Mouse (Mus musculus) limb, embryonic 12.5 days (tissue): ENCODE measurements around the gene E2f2. TPM values are rescaled to one million over a fixed set of nuclear protein-coding genes. Genes with fewer than 3 reads are reported as not detected.

Source experiments
- ATAC-seq: fragments of 200-750 bp; cut with Nextera tagmentation; 2 replicates; pipeline ENCODE4 v1.8.0; 2017; ENCODE audit warnings: low read depth, moderate TSS enrichment; ENCODE audit not compliant: insufficient number of reproducible peaks, insufficient read depth, low FRiP score, low TSS enrichment
- H3K27ac ChIP-seq: fragments of 300-500 bp; sonication (generic); 2 replicates; pipeline ENCODE4 v1.5.1; 2016; ENCODE audit warnings: mild to moderate bottlenecking, moderate library complexity
- H3K27me3 ChIP-seq: fragments of 300-500 bp; sonication (generic); 2 replicates; pipeline ENCODE4 v1.6.1; 2016; ENCODE audit warnings: mild to moderate bottlenecking, moderate library complexity
- H3K36me3 ChIP-seq: fragments of 300-500 bp; sonication (generic); 2 replicates; pipeline ENCODE4 v1.6.1; 2016; ENCODE audit warnings: mild to moderate bottlenecking, moderate library complexity
- H3K4me1 ChIP-seq: fragments of 300-500 bp; sonication (generic); replicated peaks from 2 replicates; pipeline ENCODE4 v1.6.1; 2016
- H3K4me2 ChIP-seq: fragments of 300-500 bp; sonication (generic); 2 replicates; pipeline ENCODE4 v1.6.1; 2016; ENCODE audit warnings: mild to moderate bottlenecking, moderate library complexity
- H3K4me3 ChIP-seq: fragments of 300-500 bp; sonication (generic); replicated peaks from 2 replicates; pipeline ENCODE4 v1.5.1; 2016; ENCODE audit warnings: mild to moderate bottlenecking
- H3K9ac ChIP-seq: fragments of 300-500 bp; sonication (generic); replicated peaks from 2 replicates; pipeline ENCODE4 v1.6.1; 2016; ENCODE audit warnings: mild to moderate bottlenecking, moderate library complexity
- H3K9me3 ChIP-seq: fragments of 300-500 bp; sonication (generic); 2 replicates; pipeline ENCODE4 v1.6.1; 2016; ENCODE audit warnings: mild to moderate bottlenecking, moderate library complexity
- WGBS: fragments of 180-500 bp; shearing (Covaris S2); methylation state at CpG from one replicate; pipeline ENCODE4 v1.1.7; 2016; 5-methylcytosine and 5-hydroxymethylcytosine counted together
- polyA plus RNA-seq: library from polyadenylated mRNA; unstranded; fragments of >200 nt; fragmentation: Nextera tagmentation; extraction: Ambion mirVana; gene quantifications from 2 replicates; pipeline ENCODE4 v1.2.1, GENCODE M21; 2016

Gene E2f2
- polyA plus RNA-seq, 1 experiment from 2014 or later: 10.8 TPM

DNA sequence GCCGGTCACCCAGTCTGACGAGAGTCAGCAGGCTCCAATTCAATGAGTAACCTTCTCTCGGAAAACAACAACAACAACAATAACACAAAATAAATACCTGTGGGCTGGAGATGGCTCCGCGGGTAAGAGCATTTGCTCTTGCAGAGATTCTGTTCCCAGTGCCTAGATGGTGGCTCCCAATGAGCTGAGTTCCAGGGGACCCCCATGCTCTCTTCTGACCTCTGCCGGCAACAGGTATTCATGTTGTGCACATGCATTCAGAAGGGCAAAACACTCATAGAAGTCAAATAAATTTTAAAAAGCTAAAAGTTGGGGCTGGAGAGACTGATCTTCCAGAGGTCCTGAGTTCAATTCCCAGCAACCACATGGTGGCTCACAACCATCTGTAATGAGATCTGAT lies 13.7 kb upstream of the E2f2 start:
- Histone ChIP-seq H3K27me3 (no peaks in the 10 kb centered on the region), H3K9me3 (no peaks in the 10 kb centered on the region), H3K27ac (no peak overlapping the region), H3K9ac (no peak overlapping the region), H3K4me3 (no peak overlapping the region), H3K4me2 (no peak overlapping the region), H3K4me1 (peaks cover 6% of the 10 kb centered on the region), H3K36me3 (no peaks in the 10 kb centered on the region)
- ATAC-seq: no peak
- WGBS: 83% methylated on average over 6 of the region's 6 CpGs

DNA sequence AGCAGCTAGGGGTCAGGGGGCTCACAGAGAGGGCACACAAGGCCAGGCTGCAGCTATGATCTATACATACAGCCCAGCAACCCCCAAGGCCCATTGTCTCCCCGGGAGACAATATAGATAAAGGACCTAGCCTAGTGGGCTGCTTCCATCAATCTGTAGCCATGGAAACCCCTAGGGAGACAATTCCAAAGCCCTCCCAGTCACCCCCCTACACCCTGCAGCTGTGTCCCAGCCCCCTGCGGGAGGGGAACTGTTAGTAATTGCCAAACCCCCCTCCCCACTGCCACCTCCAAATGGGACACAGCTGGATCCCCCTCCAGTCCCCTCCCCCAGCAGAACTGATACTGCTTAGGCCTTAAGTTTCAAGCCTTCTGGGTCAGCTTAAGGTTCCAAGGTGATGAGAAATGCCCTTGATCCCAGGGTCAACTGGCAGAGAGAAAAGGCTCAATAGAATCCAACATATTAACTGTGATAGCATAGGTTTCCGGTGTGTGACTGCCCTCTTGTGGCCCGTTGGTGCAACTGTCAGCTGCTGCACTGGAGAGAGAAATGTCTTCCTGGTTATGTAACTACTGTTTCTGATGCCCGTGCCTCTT lies 12.3 kb upstream of the E2f2 start:
- H3K27ac ChIP-seq: peak overlapping the region; percentile 50; the same call in 1 of the 2 replicates
- peaks cover 6% of the 10 kb centered on the region for H3K4me1 ChIP-seq
- H3K4me2 ChIP-seq: no peak overlapping the region
- no peak overlapping the region for H3K4me3 ChIP-seq
- ATAC-seq: no peak
- WGBS: 8% methylated on average over 5 of the region's 5 CpGs
- no peaks in the 10 kb centered on the region for H3K36me3 ChIP-seq
- H3K9me3 ChIP-seq: no peaks in the 10 kb centered on the region
- H3K27me3 ChIP-seq: no peaks in the 10 kb centered on the region
- no peak overlapping the region for H3K9ac ChIP-seq

DNA sequence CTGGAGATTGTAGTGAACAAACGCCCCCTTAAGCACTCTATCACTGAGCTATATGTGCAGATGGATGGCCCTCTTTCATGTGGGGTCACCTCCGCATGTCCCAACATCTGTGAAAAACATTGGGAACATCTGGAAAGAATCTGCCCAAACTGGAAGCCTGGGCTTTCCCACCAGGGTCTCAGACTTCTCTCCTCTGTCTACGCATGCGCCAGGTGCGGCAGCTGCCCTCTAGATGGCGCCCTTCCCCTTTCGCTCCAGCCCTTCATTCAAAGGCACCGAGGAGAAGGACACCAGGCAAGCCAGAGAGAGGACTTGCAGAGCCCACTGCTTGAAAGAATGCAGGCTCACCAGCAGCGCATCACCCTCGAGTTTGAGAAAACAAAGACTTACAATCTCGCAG lies 8.7 kb upstream of the E2f2 start:
- 0 out of 2 replicates have a peak overlapping the region, but pooled peaks have one; percentile 13 for H3K4me2 ChIP-seq
- ATAC-seq: peak; percentile 76
- H3K27me3 ChIP-seq: no peaks in the 10 kb centered on the region
- H3K4me1 ChIP-seq: peaks cover 6% of the 10 kb centered on the region
- H3K36me3 ChIP-seq: no peaks in the 10 kb centered on the region
- no peaks in the 10 kb centered on the region for H3K9me3 ChIP-seq
- no peak overlapping the region for H3K27ac ChIP-seq
- WGBS: 2% methylated on average over 11 of the region's 11 CpGs
- no peak overlapping the region for H3K9ac ChIP-seq
- no peak overlapping the region for H3K4me3 ChIP-seq

DNA sequence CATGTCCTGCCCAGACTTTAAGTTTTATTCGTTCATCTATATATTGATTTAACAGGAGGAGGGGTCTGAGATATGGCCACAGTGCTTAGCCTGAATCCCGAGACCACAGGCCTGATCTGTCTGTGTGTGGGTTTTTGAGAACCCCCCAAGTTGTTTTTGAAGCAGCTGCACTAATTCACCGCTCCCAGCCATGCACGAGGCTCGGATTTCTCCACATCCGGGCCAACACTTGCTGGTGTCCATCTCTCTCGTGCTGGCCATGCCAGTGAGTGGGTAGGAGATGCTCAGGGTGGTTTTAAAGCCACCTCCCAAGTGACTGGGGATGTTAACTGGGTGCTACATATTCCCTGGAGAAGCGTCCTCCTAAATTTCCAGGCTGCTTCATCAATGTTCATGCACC lies 7.2 kb upstream of the E2f2 start:
- H3K9me3 ChIP-seq: no peaks in the 10 kb centered on the region
- WGBS: 70% methylated on average over 8 of the region's 8 CpGs
- no peaks in the 10 kb centered on the region for H3K36me3 ChIP-seq
- H3K4me2 ChIP-seq: no peak overlapping the region
- peaks cover 1% of the 10 kb centered on the region for H3K4me1 ChIP-seq
- ATAC-seq: no peak
- H3K27ac ChIP-seq: no peak overlapping the region
- no peak overlapping the region for H3K9ac ChIP-seq
- no peaks in the 10 kb centered on the region for H3K27me3 ChIP-seq
- H3K4me3 ChIP-seq: no peak overlapping the region

DNA sequence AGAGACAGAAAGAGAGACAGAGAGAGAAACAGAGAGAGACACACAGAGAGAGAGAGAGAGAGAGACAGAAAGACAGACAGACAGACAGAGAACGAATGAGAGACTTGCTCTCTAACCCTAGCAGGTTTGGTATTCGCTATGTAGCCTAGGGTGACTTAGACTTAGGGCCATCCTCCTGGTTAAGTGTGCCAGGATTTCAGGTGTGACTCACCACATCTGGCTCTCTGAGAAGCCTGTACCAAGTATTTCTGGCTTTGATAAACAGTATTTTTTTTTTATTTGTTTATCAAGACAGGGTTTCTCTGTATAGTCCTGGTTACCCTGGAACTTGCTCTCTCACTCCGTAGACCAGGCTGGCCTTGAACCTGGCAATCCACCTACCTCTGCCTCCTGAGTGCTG lies 4.5 kb upstream of the E2f2 start:
- Histone ChIP-seq H3K4me1 (peaks cover 5% of the 10 kb centered on the region), H3K27ac (no peak overlapping the region), H3K9me3 (no peaks in the 10 kb centered on the region), H3K36me3 (no peaks in the 10 kb centered on the region), H3K9ac (no peak overlapping the region), H3K27me3 (no peaks in the 10 kb centered on the region), H3K4me3 (no peak overlapping the region), H3K4me2 (no peak overlapping the region)
- 85% methylated on average over 3 of the region's 3 CpGs for WGBS
- no peak for ATAC-seq

DNA sequence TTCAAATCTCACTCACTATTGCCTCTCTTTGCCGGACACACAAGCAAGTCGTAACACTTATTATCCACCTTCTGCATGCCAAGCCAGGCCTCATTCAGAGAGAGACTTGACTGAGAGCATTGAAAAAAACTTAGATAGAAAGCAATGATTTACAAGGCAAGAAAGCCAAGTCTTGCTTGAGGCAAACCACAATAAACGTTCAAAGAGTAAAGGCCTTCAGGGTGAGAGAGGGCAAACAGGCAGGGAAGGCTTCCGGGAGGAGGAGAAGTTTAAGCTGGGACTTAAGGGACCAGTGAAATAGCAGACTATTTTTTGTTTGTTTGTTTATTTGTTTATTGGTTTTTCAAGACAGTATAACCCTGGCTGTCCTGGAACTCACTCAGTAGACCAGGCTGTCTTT lies 1.8 kb upstream of the E2f2 start:
- Histone ChIP-seq H3K36me3 (no peaks in the 10 kb centered on the region), H3K4me1 (peaks cover 30% of the 10 kb centered on the region), H3K4me3 (no peak overlapping the region), H3K27ac (no peak overlapping the region), H3K4me2 (no peak overlapping the region), H3K9me3 (no peaks in the 10 kb centered on the region), H3K27me3 (no peaks in the 10 kb centered on the region), H3K9ac (no peak overlapping the region)
- WGBS: 73% methylated on average over 4 of the region's 4 CpGs
- ATAC-seq: no peak

DNA sequence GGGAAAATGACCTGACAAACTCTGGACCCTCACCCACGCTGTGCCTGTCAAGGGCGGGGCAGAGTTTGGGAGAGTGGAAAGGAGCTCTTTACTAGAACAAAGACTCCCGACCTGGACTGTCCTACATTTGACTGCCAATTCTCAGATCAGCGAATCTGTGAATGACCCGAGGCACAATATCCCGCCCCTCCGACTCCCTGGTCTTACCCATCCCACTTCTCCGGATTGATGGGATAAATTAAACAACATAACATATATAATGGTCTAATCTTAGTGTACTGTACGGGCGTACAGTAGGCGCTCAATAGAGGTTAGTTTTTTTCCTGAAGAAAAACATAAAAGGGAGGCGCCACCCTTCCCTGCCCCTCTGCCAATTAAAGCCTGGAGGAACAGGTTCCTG lies 739 bp upstream of the E2f2 start:
- H3K9ac ChIP-seq: 0 out of 2 replicates have a peak overlapping the region, but pooled peaks have one; percentile 42
- H3K36me3 ChIP-seq: no peaks in the 10 kb centered on the region
- H3K4me1 ChIP-seq: peaks cover 37% of the 10 kb centered on the region
- no peak overlapping the region for H3K27ac ChIP-seq
- H3K27me3 ChIP-seq: no peaks in the 10 kb centered on the region
- H3K4me2 ChIP-seq: peak overlapping the region; percentile 97
- WGBS: 29% methylated on average over 12 of the region's 12 CpGs
- H3K4me3 ChIP-seq: peak overlapping the region; percentile 78
- H3K9me3 ChIP-seq: no peaks in the 10 kb centered on the region
- ATAC-seq: no peak

DNA sequence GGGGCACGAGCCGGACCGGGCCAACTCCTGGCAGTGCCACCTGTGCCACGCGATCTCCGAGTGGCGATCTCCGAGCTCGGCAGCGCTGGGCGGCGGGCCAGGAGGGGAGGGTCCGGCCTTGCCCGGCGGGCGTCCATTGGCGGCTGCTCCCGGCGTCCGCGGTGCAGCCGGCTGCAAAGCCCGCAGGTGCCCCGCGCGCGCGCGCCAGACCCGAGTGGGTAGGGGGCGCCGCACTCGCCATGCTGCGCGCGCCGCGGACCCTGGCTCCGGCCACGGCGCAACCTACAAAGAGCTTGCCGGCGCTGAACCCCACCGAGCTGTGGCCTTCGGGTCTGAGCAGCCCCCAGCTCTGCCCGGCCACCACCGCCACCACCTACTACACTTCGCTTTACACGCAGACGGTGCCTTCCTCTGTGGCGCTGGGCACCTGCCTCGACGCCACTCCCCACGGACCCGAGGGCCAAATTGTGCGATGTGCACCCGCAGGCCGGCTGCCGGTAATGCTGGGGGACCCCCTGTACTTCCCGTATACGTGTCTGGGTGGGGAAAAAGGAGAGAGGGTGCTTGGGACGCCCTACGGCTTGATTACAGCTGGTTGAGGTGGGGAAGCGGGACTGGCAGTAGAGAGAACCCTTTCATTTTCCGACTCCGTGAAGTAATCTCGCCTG lies 482 bp downstream of the E2f2 start:
- Histone ChIP-seq H3K36me3 (no peaks in the 10 kb centered on the region), H3K9ac (peak overlapping the region; percentile 78), H3K4me3 (peak overlapping the region; percentile 78), H3K27me3 (no peaks in the 10 kb centered on the region), H3K4me2 (peak overlapping the region; percentile 97), H3K27ac (peak overlapping the region; percentile 78), H3K4me1 (peaks cover 49% of the 10 kb centered on the region), H3K9me3 (no peaks in the 10 kb centered on the region)
- ATAC-seq: no peak
- 0% methylated on average over 51 of the region's 67 CpGs for WGBS

DNA sequence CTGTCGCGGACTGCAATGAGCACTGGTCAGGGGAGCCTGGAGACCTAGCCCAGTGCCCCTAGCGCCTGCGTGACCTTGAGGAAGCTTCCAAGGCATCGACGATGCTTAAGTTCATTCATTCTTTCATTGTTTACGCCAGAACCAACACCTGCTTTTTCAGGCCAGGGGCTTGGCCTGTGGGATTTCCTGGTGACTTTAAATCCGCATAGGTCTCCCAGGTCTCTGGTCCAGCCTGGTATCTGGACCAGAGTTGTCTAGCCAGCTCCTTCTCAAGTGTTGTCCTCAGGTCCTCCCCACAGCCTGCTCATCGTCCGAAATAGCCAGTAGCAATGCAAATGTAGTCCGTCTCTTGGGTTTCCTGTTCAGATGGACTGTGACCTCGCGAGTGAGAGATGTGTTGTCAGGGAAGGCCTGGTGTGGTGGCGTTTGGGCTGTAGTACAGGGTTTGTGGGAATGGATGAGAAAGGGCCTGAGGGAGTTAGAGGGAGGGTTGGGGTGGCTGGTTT lies 1.1 kb downstream of the E2f2 start:
- ATAC-seq: no peak
- no peaks in the 10 kb centered on the region for H3K27me3 ChIP-seq
- H3K9me3 ChIP-seq: no peaks in the 10 kb centered on the region
- H3K27ac ChIP-seq: peak overlapping the region; percentile 78
- peak overlapping the region; percentile 97 for H3K4me2 ChIP-seq
- peak overlapping the region; percentile 78 for H3K9ac ChIP-seq
- 4% methylated on average over 14 of the region's 14 CpGs for WGBS
- 0 out of 2 replicates have a peak, but pooled peaks cover 4% of the 10 kb centered on the region for H3K36me3 ChIP-seq
- H3K4me1 ChIP-seq: peaks cover 55% of the 10 kb centered on the region
- H3K4me3 ChIP-seq: peak overlapping the region; percentile 78

DNA sequence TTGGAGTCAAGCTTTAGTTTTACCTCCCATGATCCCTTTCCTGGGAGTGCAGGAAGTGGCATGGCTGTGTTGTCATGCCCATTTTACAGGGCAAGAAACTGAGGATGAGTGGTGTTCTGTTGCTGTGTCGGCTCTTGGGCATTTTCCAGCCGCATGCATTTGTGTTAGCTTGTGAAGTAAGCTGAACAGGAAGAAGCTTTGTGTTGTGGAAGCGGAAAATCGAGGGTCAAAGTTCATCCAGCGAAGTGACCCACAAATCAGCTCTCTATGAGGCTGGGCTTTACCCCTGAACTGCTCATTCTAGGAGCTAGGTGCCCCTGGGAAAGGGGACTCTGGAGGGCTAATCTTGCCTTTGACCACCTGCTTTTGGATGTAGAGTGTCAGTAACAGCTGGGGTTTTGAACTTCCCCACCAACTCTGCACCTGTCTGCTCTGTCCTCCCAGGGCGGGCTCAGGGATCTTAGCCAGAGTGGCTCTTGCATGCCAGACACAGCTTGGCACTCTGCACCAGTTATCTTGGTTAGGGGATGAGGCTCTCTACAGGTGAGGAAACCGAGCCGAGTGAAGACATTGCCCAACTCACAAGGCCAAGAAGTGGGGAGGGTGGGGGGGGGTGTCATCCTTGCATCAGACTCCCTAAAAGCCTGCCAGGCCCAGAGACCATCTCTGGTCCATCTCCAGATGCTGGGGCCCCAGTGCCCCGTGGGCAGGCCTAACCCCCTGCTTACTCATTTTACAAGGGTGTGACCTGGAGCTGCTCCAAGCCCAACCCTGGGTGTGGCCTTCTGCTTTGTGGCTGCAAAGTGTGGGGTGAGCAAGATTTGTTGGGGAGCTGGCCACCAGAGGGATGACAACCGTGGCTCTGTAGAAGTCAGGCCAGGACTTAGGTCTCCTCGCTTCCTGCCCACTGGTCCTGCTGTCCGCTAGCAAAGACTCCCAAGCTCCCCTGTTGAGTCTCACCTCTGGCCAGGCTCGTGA lies 2.3 kb downstream of the E2f2 start:
- whole genome bisulfite sequencing: 69% methylated on average over 13 of the region's 13 CpGs
- H3K4me1 ChIP-seq: peaks cover 56% of the 10 kb centered on the region
- H3K4me2 ChIP-seq: peak overlapping the region; percentile 97
- H3K9me3 ChIP-seq: no peaks in the 10 kb centered on the region
- peak overlapping the region; percentile 78; the same call in 1 of the 2 replicates for H3K4me3 ChIP-seq
- H3K27me3 ChIP-seq: no peaks in the 10 kb centered on the region
- no peak for ATAC-seq
- H3K36me3 ChIP-seq: 0 out of 2 replicates have a peak, but pooled peaks cover 7% of the 10 kb centered on the region
- peak overlapping the region; percentile 27 for H3K9ac ChIP-seq
- H3K27ac ChIP-seq: no peak overlapping the region; the same call in none of the 2 replicates
